Mouse (Mus musculus): ENCODE data around the gene Usp4. TPM values are rescaled to one million over a fixed set of nuclear protein-coding genes. Genes with fewer than 3 reads are reported as not detected.

Gene Usp4
- polyA plus RNA-seq, 1 experiment from 2014 or later = 128 TPM

DNA sequence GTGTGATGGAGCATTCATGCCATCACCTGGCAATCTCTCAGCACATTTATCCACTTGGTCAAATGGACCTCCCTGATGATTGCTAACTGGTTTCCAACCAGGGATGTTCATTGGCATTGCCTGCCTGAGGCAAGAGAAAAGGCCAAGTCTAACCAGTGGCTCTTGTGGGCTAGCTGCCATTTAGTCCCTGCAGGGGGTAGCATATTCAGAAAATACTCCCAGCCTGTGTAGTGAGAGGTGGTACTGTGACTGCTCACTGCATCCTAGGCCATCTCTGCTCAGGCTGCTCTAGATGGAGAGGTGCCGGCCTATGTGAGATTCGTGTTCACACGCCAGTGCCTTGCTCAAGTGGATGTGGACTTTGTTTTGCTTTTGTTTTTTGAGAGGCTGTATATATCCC, 50.7 kb downstream of the Usp4 start:
- H3K9ac ChIP-seq (replicated peaks; ENCODE audit: low read length) = no peak overlapping the region
- no peaks in the 10 kb centered on the region for H3K9me3 ChIP-seq (replicated peaks; ENCODE audit: control insufficient read depth, low read length)
- H3K4me3 ChIP-seq (ENCODE audit: low read depth, low read length) = no peak overlapping the region
- H3K27me3 ChIP-seq (ENCODE audit: control insufficient read depth, insufficient read depth, low read length) = no peaks in the 10 kb centered on the region
- no peaks in the 10 kb centered on the region for H3K36me3 ChIP-seq (replicated peaks; ENCODE audit: control insufficient read depth, insufficient read depth, low read depth, low read length)
- ATAC-seq (replicated peaks; ENCODE audit: insufficient number of reproducible peaks, low FRiP score, low TSS enrichment, low read depth) (no peak), DNase-seq (ENCODE audit: low spot score) (no peak)
- no peaks in the 10 kb centered on the region for H3K4me1 ChIP-seq (ENCODE audit: control insufficient read depth, insufficient read depth, low read length)
- 84% methylated on average over 3 of the region's 3 CpGs for WGBS
- H3K27ac ChIP-seq (replicated peaks; ENCODE audit: low read depth, low read length) = no peak overlapping the region
- H3K4me2 ChIP-seq (ENCODE audit: low read depth, low read length) = no peak overlapping the region

DNA sequence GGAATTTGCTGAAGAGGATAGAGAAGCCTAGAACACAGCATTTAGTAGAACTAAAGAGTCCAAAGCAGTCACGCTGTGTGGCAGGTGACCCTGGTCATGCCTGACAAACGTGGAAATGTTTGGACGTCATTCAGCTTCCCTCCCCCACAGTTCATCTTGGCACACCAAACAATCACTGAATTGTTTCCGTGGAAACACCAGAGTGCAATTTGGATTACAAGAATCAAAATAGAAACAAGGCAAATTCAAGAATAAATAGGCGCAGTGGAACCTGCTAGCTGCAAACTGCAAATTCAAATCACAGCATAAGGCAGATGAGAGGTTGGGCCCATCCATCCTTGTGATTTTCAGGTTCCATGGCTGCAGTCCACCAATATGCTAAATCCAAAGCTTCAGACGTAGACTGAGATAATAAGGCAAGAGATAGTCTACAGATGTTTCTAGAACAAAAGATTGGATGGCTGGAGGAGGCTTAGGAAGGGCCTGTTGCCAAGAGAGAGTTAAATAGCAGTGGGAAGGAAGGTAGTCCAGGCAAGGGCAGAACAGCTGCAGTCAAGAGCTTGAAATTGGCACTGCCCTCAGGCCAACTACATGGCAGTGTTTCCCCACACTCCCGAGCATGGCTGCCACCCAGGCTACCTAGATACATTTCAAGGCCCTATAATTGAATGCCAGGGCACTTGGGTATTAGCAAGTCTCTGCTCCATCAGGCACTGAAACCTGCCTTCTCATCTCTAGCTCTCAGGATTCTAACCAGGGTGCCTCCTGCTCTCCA, 53.7 kb downstream of the Usp4 start:
- ATAC-seq (replicated peaks; ENCODE audit: insufficient number of reproducible peaks, low FRiP score, low TSS enrichment, low read depth) (no peak), DNase-seq (ENCODE audit: low spot score) (no peak)
- Histone ChIP-seq H3K9ac (replicated peaks; ENCODE audit: low read length) (no peak overlapping the region), H3K9me3 (replicated peaks; ENCODE audit: control insufficient read depth, low read length) (no peaks in the 10 kb centered on the region), H3K27me3 (ENCODE audit: control insufficient read depth, insufficient read depth, low read length) (no peaks in the 10 kb centered on the region), H3K27ac (replicated peaks; ENCODE audit: low read depth, low read length) (no peak overlapping the region), H3K4me3 (ENCODE audit: low read depth, low read length) (no peak overlapping the region), H3K4me1 (ENCODE audit: control insufficient read depth, insufficient read depth, low read length) (no peaks in the 10 kb centered on the region), H3K36me3 (replicated peaks; ENCODE audit: control insufficient read depth, insufficient read depth, low read depth, low read length) (no peaks in the 10 kb centered on the region), H3K4me2 (ENCODE audit: low read depth, low read length) (no peak overlapping the region)
- WGBS = 65% methylated on average over 7 of the region's 7 CpGs

DNA sequence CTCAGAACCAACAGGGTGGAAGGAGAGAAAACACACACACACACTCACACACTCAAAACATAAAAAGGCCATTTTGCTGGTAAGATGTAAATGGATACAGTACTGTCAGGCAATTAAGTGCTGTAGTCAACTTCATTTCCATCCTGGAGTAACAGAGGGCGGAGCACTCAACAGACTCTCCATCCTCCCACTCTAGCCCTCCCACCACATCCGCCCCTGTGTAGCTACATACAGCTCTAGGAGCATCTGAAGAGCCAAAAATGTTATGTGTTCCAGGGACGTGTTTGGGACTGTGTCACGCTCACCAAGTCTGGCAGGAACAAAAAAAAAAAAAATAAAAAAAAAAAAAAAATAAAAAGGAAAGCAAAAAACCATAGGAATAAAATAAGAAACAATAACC, 55.4 kb downstream of the Usp4 start:
- Histone ChIP-seq H3K27ac (replicated peaks; ENCODE audit: low read depth, low read length) (no peak overlapping the region), H3K36me3 (replicated peaks; ENCODE audit: control insufficient read depth, insufficient read depth, low read depth, low read length) (no peaks in the 10 kb centered on the region), H3K27me3 (ENCODE audit: control insufficient read depth, insufficient read depth, low read length) (no peaks in the 10 kb centered on the region), H3K4me2 (ENCODE audit: low read depth, low read length) (no peak overlapping the region), H3K4me3 (ENCODE audit: low read depth, low read length) (no peak overlapping the region), H3K9me3 (replicated peaks; ENCODE audit: control insufficient read depth, low read length) (no peaks in the 10 kb centered on the region), H3K4me1 (ENCODE audit: control insufficient read depth, insufficient read depth, low read length) (no peaks in the 10 kb centered on the region), H3K9ac (replicated peaks; ENCODE audit: low read length) (no peak overlapping the region)
- 83% methylated on average over 4 of the region's 4 CpGs for WGBS
- DNase-seq (ENCODE audit: low spot score) (no peak), ATAC-seq (replicated peaks; ENCODE audit: insufficient number of reproducible peaks, low FRiP score, low TSS enrichment, low read depth) (no peak)

DNA sequence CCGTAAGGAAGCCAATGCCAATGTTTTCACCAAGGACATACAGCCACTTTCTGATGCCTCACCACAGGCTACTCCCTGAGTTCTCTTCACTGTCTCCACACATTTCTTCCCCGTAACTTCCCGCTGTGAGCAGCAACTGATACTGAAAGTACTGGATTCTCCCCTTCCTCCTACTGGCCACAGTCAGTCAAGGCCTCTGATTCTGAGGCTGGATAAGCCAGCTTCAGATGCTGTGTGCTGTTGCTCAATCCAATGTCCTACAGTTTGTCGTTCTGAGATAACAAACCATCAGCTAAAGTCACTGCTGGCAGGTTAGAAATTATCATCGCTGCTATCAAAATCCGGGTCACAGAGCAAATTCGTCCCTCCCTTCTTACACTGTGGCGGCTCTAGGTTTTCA, 56.8 kb downstream of the Usp4 start:
- Histone ChIP-seq H3K4me1 (ENCODE audit: control insufficient read depth, insufficient read depth, low read length) (no peaks in the 10 kb centered on the region), H3K4me3 (ENCODE audit: low read depth, low read length) (no peak overlapping the region), H3K36me3 (replicated peaks; ENCODE audit: control insufficient read depth, insufficient read depth, low read depth, low read length) (no peaks in the 10 kb centered on the region), H3K9me3 (replicated peaks; ENCODE audit: control insufficient read depth, low read length) (no peaks in the 10 kb centered on the region), H3K27me3 (ENCODE audit: control insufficient read depth, insufficient read depth, low read length) (no peaks in the 10 kb centered on the region), H3K9ac (replicated peaks; ENCODE audit: low read length) (no peak overlapping the region), H3K4me2 (ENCODE audit: low read depth, low read length) (no peak overlapping the region), H3K27ac (replicated peaks; ENCODE audit: low read depth, low read length) (no peak overlapping the region)
- no peak for ATAC-seq (replicated peaks; ENCODE audit: insufficient number of reproducible peaks, low FRiP score, low TSS enrichment, low read depth)
- WGBS = 81% methylated on average over 8 of the region's 8 CpGs
- DNase-seq (ENCODE audit: low spot score) = no peak

DNA sequence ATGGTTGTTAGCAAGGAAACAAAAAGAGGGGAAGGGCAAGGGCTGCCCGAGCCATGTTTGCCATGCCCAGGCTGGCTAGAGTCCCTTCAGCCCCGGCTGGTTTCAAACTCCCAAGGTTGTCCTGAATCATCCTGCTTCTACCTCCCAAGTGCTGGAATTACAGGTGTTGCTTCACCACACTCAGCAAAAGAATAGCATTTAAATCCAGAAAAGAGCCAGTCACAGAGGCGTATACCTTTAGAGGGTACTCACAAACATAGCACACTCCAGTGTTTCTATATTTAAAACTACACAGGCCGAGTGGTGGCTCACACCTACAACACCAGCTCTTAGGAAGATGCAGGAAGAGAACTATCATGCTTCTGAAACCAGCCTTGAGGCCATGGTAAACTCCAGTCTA, 61.9 kb downstream of the Usp4 start:
- H3K4me3 ChIP-seq (ENCODE audit: low read depth, low read length) = no peak overlapping the region
- no peak for DNase-seq (ENCODE audit: low spot score)
- H3K36me3 ChIP-seq (replicated peaks; ENCODE audit: control insufficient read depth, insufficient read depth, low read depth, low read length) = no peaks in the 10 kb centered on the region
- WGBS = 86% methylated on average over 4 of the region's 4 CpGs
- H3K27me3 ChIP-seq (ENCODE audit: control insufficient read depth, insufficient read depth, low read length) = no peaks in the 10 kb centered on the region
- ATAC-seq (replicated peaks; ENCODE audit: insufficient number of reproducible peaks, low FRiP score, low TSS enrichment, low read depth) = no peak
- H3K27ac ChIP-seq (replicated peaks; ENCODE audit: low read depth, low read length) = no peak overlapping the region
- H3K4me2 ChIP-seq (ENCODE audit: low read depth, low read length) = no peak overlapping the region
- no peak overlapping the region for H3K9ac ChIP-seq (replicated peaks; ENCODE audit: low read length)
- no peaks in the 10 kb centered on the region for H3K9me3 ChIP-seq (replicated peaks; ENCODE audit: control insufficient read depth, low read length)
- no peaks in the 10 kb centered on the region for H3K4me1 ChIP-seq (ENCODE audit: control insufficient read depth, insufficient read depth, low read length)

DNA sequence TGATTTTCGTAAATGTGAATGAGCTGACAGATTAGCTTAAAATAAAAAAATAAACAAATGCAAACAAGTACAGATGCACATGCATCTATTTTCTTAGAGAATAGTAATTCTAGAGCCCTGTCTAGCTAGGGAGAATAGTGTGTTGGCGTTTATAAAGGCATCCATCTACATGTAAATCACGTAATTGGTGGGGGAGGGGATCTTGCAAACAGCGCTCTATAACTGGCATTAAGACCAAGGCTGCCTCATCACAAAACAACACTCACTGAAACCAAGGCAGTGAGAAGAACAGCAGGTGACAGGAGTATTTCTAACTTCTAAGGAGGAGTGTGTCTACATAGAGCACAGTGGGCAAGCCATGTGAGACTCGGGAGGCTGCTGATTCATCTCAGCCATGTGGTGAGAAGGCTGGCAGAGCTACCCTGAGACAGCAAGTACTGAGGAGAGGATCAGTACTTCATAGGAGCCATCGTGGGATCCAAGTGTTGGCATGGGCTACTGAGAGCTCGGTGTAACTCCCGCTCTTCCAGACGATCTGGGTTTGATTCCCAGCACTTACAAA, 63.8 kb downstream of the Usp4 start:
- DNase-seq (ENCODE audit: low spot score) (no peak), ATAC-seq (replicated peaks; ENCODE audit: insufficient number of reproducible peaks, low FRiP score, low TSS enrichment, low read depth) (no peak)
- WGBS = 81% methylated on average over 9 of the region's 9 CpGs
- H3K27ac ChIP-seq (replicated peaks; ENCODE audit: low read depth, low read length) = no peak overlapping the region
- H3K36me3 ChIP-seq (replicated peaks; ENCODE audit: control insufficient read depth, insufficient read depth, low read depth, low read length) = no peaks in the 10 kb centered on the region
- H3K4me1 ChIP-seq (ENCODE audit: control insufficient read depth, insufficient read depth, low read length) = no peaks in the 10 kb centered on the region
- no peak overlapping the region for H3K9ac ChIP-seq (replicated peaks; ENCODE audit: low read length)
- no peaks in the 10 kb centered on the region for H3K9me3 ChIP-seq (replicated peaks; ENCODE audit: control insufficient read depth, low read length)
- H3K27me3 ChIP-seq (ENCODE audit: control insufficient read depth, insufficient read depth, low read length) = no peaks in the 10 kb centered on the region
- no peak overlapping the region for H3K4me3 ChIP-seq (ENCODE audit: low read depth, low read length)
- H3K4me2 ChIP-seq (ENCODE audit: low read depth, low read length) = no peak overlapping the region

DNA sequence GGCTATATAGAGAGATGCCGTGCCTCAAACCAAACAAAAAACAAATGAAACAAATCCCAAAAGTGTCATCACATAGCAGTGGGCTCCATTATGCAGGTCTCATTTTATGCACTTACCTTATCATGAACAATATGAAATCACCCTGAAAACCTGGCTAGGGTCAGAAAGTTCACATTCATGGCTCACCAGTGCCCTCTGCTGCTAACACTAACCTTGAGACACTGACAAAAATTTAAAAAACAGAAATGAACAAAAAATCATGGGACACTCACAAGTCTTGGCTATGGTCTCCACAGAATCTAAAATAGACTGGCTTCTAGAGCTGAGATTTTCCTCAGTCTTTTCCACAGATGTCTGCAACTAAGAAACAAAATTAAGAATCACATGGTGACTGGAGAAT, 64.6 kb downstream of the Usp4 start:
- no peak overlapping the region for H3K27ac ChIP-seq (replicated peaks; ENCODE audit: low read depth, low read length)
- 61% methylated on average over 1 of the region's 1 CpGs for WGBS
- H3K4me1 ChIP-seq (ENCODE audit: control insufficient read depth, insufficient read depth, low read length) = no peaks in the 10 kb centered on the region
- H3K36me3 ChIP-seq (replicated peaks; ENCODE audit: control insufficient read depth, insufficient read depth, low read depth, low read length) = no peaks in the 10 kb centered on the region
- no peak for ATAC-seq (replicated peaks; ENCODE audit: insufficient number of reproducible peaks, low FRiP score, low TSS enrichment, low read depth)
- H3K4me3 ChIP-seq (ENCODE audit: low read depth, low read length) = no peak overlapping the region
- no peaks in the 10 kb centered on the region for H3K9me3 ChIP-seq (replicated peaks; ENCODE audit: control insufficient read depth, low read length)
- no peak overlapping the region for H3K4me2 ChIP-seq (ENCODE audit: low read depth, low read length)
- H3K9ac ChIP-seq (replicated peaks; ENCODE audit: low read length) = no peak overlapping the region
- DNase-seq (ENCODE audit: low spot score) = peak; percentile 27
- no peaks in the 10 kb centered on the region for H3K27me3 ChIP-seq (ENCODE audit: control insufficient read depth, insufficient read depth, low read length)

DNA sequence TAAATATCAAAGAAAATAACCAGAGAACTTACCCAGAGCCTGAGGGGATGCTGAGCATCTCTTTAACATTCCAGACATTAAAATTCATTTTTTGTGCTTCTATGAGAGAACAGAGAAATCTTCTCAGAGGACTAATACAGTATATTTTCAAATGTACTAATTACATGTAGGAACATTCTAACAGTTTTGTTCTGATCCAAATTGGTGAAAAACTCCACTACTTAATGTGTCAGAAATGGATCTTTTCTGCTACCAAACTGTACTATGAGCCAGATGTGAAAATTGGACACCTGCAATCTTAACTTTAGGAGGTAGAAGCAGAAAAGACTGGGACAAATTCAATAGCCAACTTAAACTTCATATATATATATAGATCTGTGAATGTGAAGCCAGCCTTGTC, 80.7 kb downstream of the Usp4 start, which contains the start of gene Ccdc36:
Gene Ccdc36 (minus strand): TSS at position 101 of the 400 bp plus-strand sequence.
- Histone ChIP-seq H3K9ac (replicated peaks; ENCODE audit: low read length) (no peak within 1 kb of the TSS), H3K4me1 (ENCODE audit: control insufficient read depth, insufficient read depth, low read length) (no peaks in the 10 kb centered on the region), H3K27me3 (ENCODE audit: control insufficient read depth, insufficient read depth, low read length) (no peaks in the 10 kb centered on the region), H3K4me3 (ENCODE audit: low read depth, low read length) (no peak within 1 kb of the TSS), H3K27ac (replicated peaks; ENCODE audit: low read depth, low read length) (no peak within 1 kb of the TSS), H3K4me2 (ENCODE audit: low read depth, low read length) (no peak within 1 kb of the TSS), H3K36me3 (replicated peaks; ENCODE audit: control insufficient read depth, insufficient read depth, low read depth, low read length) (no peaks in the 10 kb centered on the region), H3K9me3 (replicated peaks; ENCODE audit: control insufficient read depth, low read length) (no peaks in the 10 kb centered on the region)
- no peak for DNase-seq (ENCODE audit: low spot score)
- no peak for ATAC-seq (replicated peaks; ENCODE audit: insufficient number of reproducible peaks, low FRiP score, low TSS enrichment, low read depth)
